Comparison of ENCODE assay signal across 7 mouse cellular contexts in genomic region chr8:83973161-83974031, GRCm38 (mm10). TPM values are rescaled to one million over a fixed set of nuclear protein-coding genes. Genes with fewer than 3 reads are reported as not detected.
DNase-seq lines count a peak whose midpoint lies in the region; ATAC-seq and TF ChIP-seq lines count a peak whose summit lies in the region.

No protein-coding gene starts in this region.

- ATAC-seq in embryonic facial prominence, embryonic 15.5 days (ENCODE audit: insufficient number of reproducible peaks, low FRiP score, low TSS enrichment, low read depth), result peak; percentile 3
- no peak for ATAC-seq in intestine, postnatal 0 days
- peak; percentile 63 for ATAC-seq in midbrain, embryonic 15.5 days (replicated peaks)

- H3K27me3 ChIP-seq in embryonic facial prominence, embryonic 15.5 days, result no peaks in the 10 kb centered on the region
- no peaks in the 10 kb centered on the region for H3K27me3 ChIP-seq in intestine, postnatal 0 days (replicated peaks; ENCODE audit: control insufficient read depth, insufficient read depth, low read length)
- no peaks in the 10 kb centered on the region for H3K27me3 ChIP-seq in midbrain, embryonic 15.5 days (replicated peaks)

- peaks cover 13% of the 10 kb centered on the region for H3K36me3 ChIP-seq in embryonic facial prominence, embryonic 15.5 days
- H3K36me3 ChIP-seq in intestine, postnatal 0 days (ENCODE audit: control insufficient read depth, insufficient read depth), result 0 out of 2 replicates have a peak, but pooled peaks cover 3% of the 10 kb centered on the region
- no peaks in the 10 kb centered on the region for H3K36me3 ChIP-seq in midbrain, embryonic 15.5 days (replicated peaks)

- DNase-seq in lung, adult 2 months, result peak; percentile 35
- no peak for DNase-seq in lung, adult 18-20 months
- DNase-seq in adrenal gland, postnatal 25 days, result peak; percentile 24
- no peak for DNase-seq in layer of hippocampus, adult 8-10 months (ENCODE audit: low spot score in 2 of 2)

- H3K4me2 ChIP-seq in embryonic facial prominence, embryonic 15.5 days (replicated peaks), result peak overlapping the region; percentile 88
- H3K4me2 ChIP-seq in intestine, postnatal 0 days (replicated peaks; ENCODE audit: low read depth), result peak overlapping the region; percentile 96
- peak overlapping the region; percentile 95 for H3K4me2 ChIP-seq in midbrain, embryonic 15.5 days

- TF ChIP-seq CTCF in lung, adult 2 months (IDR thresholded peaks at IDR 0.05; ENCODE audit: insufficient read depth, low read length), result no peak
- TF ChIP-seq CTCF in intestine, postnatal 0 days (IDR thresholded peaks at IDR 0.05; ENCODE audit: low read depth), result no peak

- 3% methylated on average over 37 of the region's 37 CpGs for WGBS in lung, adult 2 months
- WGBS in embryonic facial prominence, embryonic 15.5 days, result 2% methylated on average over 37 of the region's 37 CpGs
- WGBS in intestine, postnatal 0 days, result 3% methylated on average over 34 of the region's 37 CpGs
- WGBS in midbrain, embryonic 15.5 days, result 5% methylated on average over 36 of the region's 37 CpGs

- H3K27ac ChIP-seq in embryonic facial prominence, embryonic 15.5 days (replicated peaks), result peak overlapping the region; percentile 67
- peak overlapping the region; percentile 68 for H3K27ac ChIP-seq in intestine, postnatal 0 days (ENCODE audit: low read depth, low read length)
- H3K27ac ChIP-seq in midbrain, embryonic 15.5 days, result peak overlapping the region; percentile 88

- no peaks in the 10 kb centered on the region for H3K9me3 ChIP-seq in embryonic facial prominence, embryonic 15.5 days (replicated peaks)
- no peaks in the 10 kb centered on the region for H3K9me3 ChIP-seq in intestine, postnatal 0 days (ENCODE audit: control insufficient read depth)
- no peaks in the 10 kb centered on the region for H3K9me3 ChIP-seq in midbrain, embryonic 15.5 days

- H3K9ac ChIP-seq in embryonic facial prominence, embryonic 15.5 days, result peak overlapping the region; percentile 93
- peak overlapping the region; percentile 83 for H3K9ac ChIP-seq in intestine, postnatal 0 days (ENCODE audit: low read depth, low read length)
- peak overlapping the region; percentile 98 for H3K9ac ChIP-seq in midbrain, embryonic 15.5 days

- no peak for TF ChIP-seq POLR2A in lung, adult 2 months (IDR thresholded peaks at IDR 0.05; ENCODE audit: borderline replicate concordance, extremely low read depth, low read depth, low read length)

- peaks cover 18% of the 10 kb centered on the region for H3K4me1 ChIP-seq in lung, adult 2 months (ENCODE audit: control insufficient read depth, insufficient read depth, low read length)
- peaks cover 44% of the 10 kb centered on the region for H3K4me1 ChIP-seq in embryonic facial prominence, embryonic 15.5 days
- peaks cover 5% of the 10 kb centered on the region; the same call in 1 of the 2 replicates for H3K4me1 ChIP-seq in intestine, postnatal 0 days (replicated peaks; ENCODE audit: control insufficient read depth, insufficient read depth, low read length)
- H3K4me1 ChIP-seq in midbrain, embryonic 15.5 days, result peaks cover 43% of the 10 kb centered on the region

- peak overlapping the region; percentile 93 for H3K4me3 ChIP-seq in lung, adult 2 months (replicated peaks; ENCODE audit: extremely low read depth, low read depth, low read length)
- H3K4me3 ChIP-seq in embryonic facial prominence, embryonic 15.5 days (replicated peaks), result peak overlapping the region; percentile 98
- H3K4me3 ChIP-seq in intestine, postnatal 0 days (ENCODE audit: low read depth, low read length), result peak overlapping the region; percentile 95
- H3K4me3 ChIP-seq in midbrain, embryonic 15.5 days, result peak overlapping the region; percentile 96

RNA-seq across cellular contexts. Expression of gene Prkaca, which starts 0.6 kb away (rescaled TPM):
- polyA plus RNA-seq in lung, adult 2 months (2012; rRNA removed), result 57.0 and 79.9 TPM in 2 replicates
- 284 and 302 TPM in 2 replicates for total RNA-seq in adrenal gland, postnatal 25 days (2021)
- 199 and 217 TPM in 2 replicates for polyA plus RNA-seq in embryonic facial prominence, embryonic 15.5 days (2015; fragmentation: Nextera tagmentation; extraction: Ambion mirVana)
- polyA plus RNA-seq in intestine, postnatal 0 days (2015; fragmentation: Nextera tagmentation; extraction: Ambion mirVana), result 70.7 and 72.5 TPM in 2 replicates
- polyA plus RNA-seq in midbrain, embryonic 15.5 days (2015; fragmentation: Nextera tagmentation; extraction: Ambion mirVana), result 228 and 238 TPM in 2 replicates
- total RNA-seq in layer of hippocampus, adult 8-10 months (2022), result 100 to 1,000 TPM; 246 to 260 (median 252) TPM

RNA-seq across cellular contexts. Expression of gene Asf1b, which starts 18.1 kb away (rescaled TPM):
- polyA plus RNA-seq in lung, adult 2 months (2012; rRNA removed), result 7.5 and 7.9 TPM in 2 replicates
- 6.0 and 7.2 TPM in 2 replicates for total RNA-seq in adrenal gland, postnatal 25 days (2021)
- 56.8 and 57.2 TPM in 2 replicates for polyA plus RNA-seq in embryonic facial prominence, embryonic 15.5 days (2015; fragmentation: Nextera tagmentation; extraction: Ambion mirVana)
- 13.8 and 16.0 TPM in 2 replicates for polyA plus RNA-seq in intestine, postnatal 0 days (2015; fragmentation: Nextera tagmentation; extraction: Ambion mirVana)
- 8.0 and 10.9 TPM in 2 replicates for polyA plus RNA-seq in midbrain, embryonic 15.5 days (2015; fragmentation: Nextera tagmentation; extraction: Ambion mirVana)
- 1 to 10 TPM in 1 of 4 experiments, under 1 TPM in 3; 0.63 to 1.1 (median 0.75) TPM for total RNA-seq in layer of hippocampus, adult 8-10 months (2022)

RNA-seq across cellular contexts. Expression of gene Gm10644, which starts 18.4 kb away (rescaled TPM):
- polyA plus RNA-seq in lung, adult 2 months (2012; rRNA removed), result 1.7 and 2.0 TPM in 2 replicates
- total RNA-seq in adrenal gland, postnatal 25 days (2021), result 2.1 and 3.2 TPM in 2 replicates
- polyA plus RNA-seq in embryonic facial prominence, embryonic 15.5 days (2015; fragmentation: Nextera tagmentation; extraction: Ambion mirVana), result 0.45 and 0.60 TPM in 2 replicates
- 0.09 and 0.12 TPM in 2 replicates for polyA plus RNA-seq in intestine, postnatal 0 days (2015; fragmentation: Nextera tagmentation; extraction: Ambion mirVana)
- 0.93 and 1.00 TPM in 2 replicates for polyA plus RNA-seq in midbrain, embryonic 15.5 days (2015; fragmentation: Nextera tagmentation; extraction: Ambion mirVana)
- total RNA-seq in layer of hippocampus, adult 8-10 months (2022), result 1 to 10 TPM in 1 of 4 experiments, under 1 TPM in 3; 0.22 to 1.1 (median 0.66) TPM

RNA-seq across cellular contexts. Expression of gene Samd1, which starts 24.1 kb away (rescaled TPM):
- polyA plus RNA-seq in lung, adult 2 months (2012; rRNA removed), result 37.0 and 37.9 TPM in 2 replicates
- 44.8 and 49.8 TPM in 2 replicates for total RNA-seq in adrenal gland, postnatal 25 days (2021)
- polyA plus RNA-seq in embryonic facial prominence, embryonic 15.5 days (2015; fragmentation: Nextera tagmentation; extraction: Ambion mirVana), result 10.3 and 13.2 TPM in 2 replicates
- 3.5 and 4.5 TPM in 2 replicates for polyA plus RNA-seq in intestine, postnatal 0 days (2015; fragmentation: Nextera tagmentation; extraction: Ambion mirVana)
- polyA plus RNA-seq in midbrain, embryonic 15.5 days (2015; fragmentation: Nextera tagmentation; extraction: Ambion mirVana), result 7.1 and 7.2 TPM in 2 replicates
- total RNA-seq in layer of hippocampus, adult 8-10 months (2022), result 10 to 100 TPM; 37.6 to 42.8 (median 40.0) TPM

RNA-seq across cellular contexts. Expression of gene 1700067K01Rik, which starts 27.9 kb away (rescaled TPM):
- 0.35 and 0.36 TPM in 2 replicates for polyA plus RNA-seq in lung, adult 2 months (2012; rRNA removed)
- total RNA-seq in adrenal gland, postnatal 25 days (2021), result 0.67 TPM in 1 of 2 replicates, not detected in the other
- polyA plus RNA-seq in embryonic facial prominence, embryonic 15.5 days (2015; fragmentation: Nextera tagmentation; extraction: Ambion mirVana), result 1.2 and 1.8 TPM in 2 replicates
- polyA plus RNA-seq in intestine, postnatal 0 days (2015; fragmentation: Nextera tagmentation; extraction: Ambion mirVana), result 0.68 and 0.86 TPM in 2 replicates
- polyA plus RNA-seq in midbrain, embryonic 15.5 days (2015; fragmentation: Nextera tagmentation; extraction: Ambion mirVana), result 0.66 and 1.0 TPM in 2 replicates
- total RNA-seq in layer of hippocampus, adult 8-10 months (2022), result under 1 TPM in 1 of 4 experiments, not detected in 3; 0.39 TPM

Comparison
In these comparisons a context has a peak if more than half of its experiments do, and no peak if none do; other contexts are left out.
1. DNase-seq: peak in lung, adult 2 months (single experiment) and adrenal gland, postnatal 25 days (single experiment); none in lung, adult 18-20 months (0 of 2) and layer of hippocampus, adult 8-10 months (0 of 2).
2. Peak in every context shown above with its lines, with median percentiles within 50 percentile points of each other: H3K4me3 ChIP-seq, H3K27ac ChIP-seq, H3K4me2 ChIP-seq and H3K9ac ChIP-seq.